Mouse (Mus musculus) spleen, adult 10 weeks (tissue): ENCODE results near the gene Rwdd4a. TPM values are rescaled to one million over a fixed set of nuclear protein-coding genes. Genes with fewer than 3 reads are reported as not detected.

Source experiments
- polyA plus RNA-seq: library from polyadenylated mRNA; stranded (reverse); fragments of 350-450 nt; fragmentation: Illumina TruSeq; extraction: RNeasy Lipid Tissue Mini Kit (QIAGEN cat#74804); gene quantifications from one replicate; pipeline ENCODE4 v1.2.3, GENCODE M21; 2015; ENCODE audit warnings: low replicate concordance; ENCODE audit not compliant: insufficient read depth

Rwdd4a gene
- polyA plus RNA-seq: 29.6 TPM

DNA sequence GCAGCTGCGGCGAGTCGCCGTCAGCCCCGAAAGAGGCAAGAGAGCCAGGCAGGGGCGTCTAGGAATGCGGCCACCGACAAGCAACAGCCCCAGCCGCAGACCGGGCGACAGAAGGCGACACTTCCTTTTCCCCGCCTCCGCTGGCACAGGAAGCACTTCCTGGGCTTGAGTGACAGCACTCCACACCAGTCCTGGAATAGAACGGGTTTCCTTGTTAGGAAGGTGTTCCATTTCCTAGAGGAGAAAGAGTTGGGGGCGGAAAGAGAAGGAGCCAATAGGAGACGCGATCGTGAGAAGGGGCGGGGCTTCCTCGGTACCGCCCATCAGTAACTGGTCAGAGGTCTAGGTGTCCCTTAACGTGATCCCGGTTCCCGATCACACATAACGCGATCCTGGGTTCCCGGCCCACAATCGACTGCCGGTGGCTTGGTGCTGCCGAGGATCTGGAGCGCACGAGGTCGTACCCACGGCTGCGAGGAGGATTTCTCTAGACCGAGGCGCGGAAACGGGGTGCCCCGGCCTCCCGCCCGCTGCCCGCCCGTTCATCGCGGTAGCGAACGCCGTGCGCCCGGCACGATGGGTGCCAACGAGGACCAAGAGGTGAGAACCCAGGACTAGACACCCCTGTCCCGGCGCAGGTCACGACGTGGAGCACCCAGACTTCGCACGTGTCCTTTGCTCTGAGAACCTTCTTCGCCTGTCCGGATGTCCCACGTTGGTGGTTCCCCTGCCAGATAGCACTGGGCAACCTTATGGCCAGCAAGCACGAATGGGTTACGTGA is at the start of gene Rwdd4a, which contains the start of gene Trappc11:
Gene Rwdd4a, plus strand, starts transcription at position 321 of the 782 bp plus-strand sequence.
Gene Trappc11, minus strand, starts transcription at position 127 of the 782 bp plus-strand sequence.

Other genes starting within 250 kb of the Rwdd4a start
- 1.5 TPM for gene Stox2, start 87.3 kb upstream of the Rwdd4a start, polyA plus RNA-seq
- gene Trappc11, start 194 bp upstream of the Rwdd4a start, polyA plus RNA-seq: 30.8 TPM
- gene Ing2, start 141.9 kb downstream of the Rwdd4a start, polyA plus RNA-seq: 29.0 TPM
- 17.5 TPM for gene Cdkn2aip, start 180.3 kb downstream of the Rwdd4a start, polyA plus RNA-seq